Mouse (Mus musculus): Measurements from ENCODE around the gene 1700015F17Rik. TPM values are rescaled to one million over a fixed set of nuclear protein-coding genes. Genes with fewer than 3 reads are reported as not detected.

The 1700015F17Rik gene
- polyA plus RNA-seq, 1 experiment from 2014 or later, result not detected

DNA sequence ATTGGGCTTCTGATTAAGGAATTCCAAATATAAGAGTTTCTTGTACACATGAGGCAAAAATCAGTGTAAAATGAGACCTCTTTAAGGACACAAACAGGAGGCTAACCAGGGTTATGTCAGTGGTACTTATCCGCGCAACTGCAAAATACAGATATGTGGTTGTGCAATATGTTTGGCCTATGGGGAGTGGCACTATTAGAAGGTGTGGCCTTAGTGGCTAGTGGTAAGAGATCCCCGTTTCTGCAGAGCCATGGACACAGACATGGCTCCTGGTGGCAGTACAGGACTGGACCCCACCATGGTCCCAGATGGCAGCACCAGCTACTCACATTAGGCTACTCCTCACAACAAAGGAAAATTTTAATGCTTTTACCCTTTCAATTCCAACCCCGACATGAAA, 16.1 kb upstream of the 1700015F17Rik start:
- Histone ChIP-seq H3K36me3 (no peaks in the 10 kb centered on the region), H3K9ac (no peak overlapping the region), H3K27ac (replicated peaks) (no peak overlapping the region), H3K4me3 (no peak overlapping the region), H3K27me3 (0 out of 2 replicates have a peak, but pooled peaks cover 3% of the 10 kb centered on the region), H3K4me1 (replicated peaks) (no peaks in the 10 kb centered on the region; the same call in 1 of the 2 replicates), H3K4me2 (no peak overlapping the region), H3K9me3 (no peaks in the 10 kb centered on the region)
- WGBS, result 89% methylated on average over 4 of the region's 4 CpGs
- peak; percentile 14; the same call in 1 of the 2 replicates for ATAC-seq (ENCODE audit: low FRiP score, low read depth)

DNA sequence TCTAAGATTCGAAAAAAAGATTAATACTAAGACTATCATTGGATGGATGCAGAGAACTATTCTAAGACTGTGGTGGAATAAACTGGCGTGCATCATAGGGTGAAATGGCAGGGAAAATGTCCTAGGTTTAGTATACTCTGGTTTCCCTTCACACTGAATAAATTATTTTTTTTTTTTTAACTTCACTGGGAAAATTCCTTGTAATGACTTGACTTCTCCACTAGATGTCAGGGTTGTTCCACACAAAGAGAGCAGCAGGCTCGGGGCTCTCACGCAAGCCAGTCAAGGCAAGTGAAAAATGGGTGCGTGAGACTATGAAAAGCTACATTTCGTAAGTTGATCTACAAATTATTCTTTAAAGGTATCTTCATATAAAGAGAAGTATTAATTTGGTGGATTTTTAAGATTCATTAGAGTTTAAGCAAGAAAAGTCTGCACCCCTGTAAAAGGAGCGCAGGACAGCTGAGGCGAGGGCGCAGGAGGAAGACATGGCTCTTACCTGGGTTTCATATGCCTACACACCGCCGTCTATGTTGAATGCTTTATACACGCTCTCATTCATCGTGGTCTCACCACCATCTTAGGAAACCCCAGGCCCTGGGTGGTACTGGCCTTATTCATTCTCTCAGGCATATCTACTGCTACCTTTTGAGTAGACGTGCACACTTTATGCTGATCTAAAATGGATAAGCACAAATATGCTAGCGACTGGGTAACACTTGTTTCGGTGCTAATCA, 15.5 kb upstream of the 1700015F17Rik start:
- Histone ChIP-seq H3K9ac (no peak overlapping the region), H3K4me2 (peak overlapping the region; percentile 19; the same call in 1 of the 2 replicates), H3K27ac (replicated peaks) (no peak overlapping the region), H3K27me3 (0 out of 2 replicates have a peak, but pooled peaks cover 3% of the 10 kb centered on the region), H3K4me3 (no peak overlapping the region), H3K4me1 (replicated peaks) (no peaks in the 10 kb centered on the region; the same call in 1 of the 2 replicates), H3K9me3 (no peaks in the 10 kb centered on the region), H3K36me3 (no peaks in the 10 kb centered on the region)
- WGBS, result 43% methylated on average over 16 of the region's 16 CpGs
- peak; percentile 83 for ATAC-seq (ENCODE audit: low FRiP score, low read depth)

DNA sequence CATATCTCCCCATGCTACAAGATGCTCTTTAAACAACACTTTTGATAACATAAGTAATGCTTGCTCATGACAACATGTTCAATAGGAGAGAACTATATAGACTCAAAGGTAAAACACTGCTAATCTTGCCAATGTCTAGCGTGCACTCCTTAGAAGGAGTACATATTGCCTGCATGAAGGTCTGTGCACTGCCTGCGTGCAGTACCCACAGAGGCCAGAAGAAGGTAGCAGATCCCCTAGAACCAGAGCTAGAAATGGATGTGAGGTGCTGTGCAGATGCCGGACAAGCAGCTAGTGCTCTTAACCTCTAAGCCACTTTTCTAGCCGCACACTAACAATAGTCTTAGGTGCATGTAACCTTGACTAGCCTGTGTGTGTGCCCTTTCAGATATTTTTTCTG, 13.2 kb upstream of the 1700015F17Rik start:
- ATAC-seq (ENCODE audit: low FRiP score, low read depth), result no peak
- Histone ChIP-seq H3K9ac (no peak overlapping the region), H3K4me1 (replicated peaks) (no peaks in the 10 kb centered on the region; the same call in 1 of the 2 replicates), H3K4me3 (no peak overlapping the region), H3K27me3 (0 out of 2 replicates have a peak, but pooled peaks cover 3% of the 10 kb centered on the region), H3K36me3 (no peaks in the 10 kb centered on the region), H3K9me3 (no peaks in the 10 kb centered on the region), H3K4me2 (no peak overlapping the region), H3K27ac (replicated peaks) (no peak overlapping the region)
- 97% methylated on average over 4 of the region's 4 CpGs for WGBS

DNA sequence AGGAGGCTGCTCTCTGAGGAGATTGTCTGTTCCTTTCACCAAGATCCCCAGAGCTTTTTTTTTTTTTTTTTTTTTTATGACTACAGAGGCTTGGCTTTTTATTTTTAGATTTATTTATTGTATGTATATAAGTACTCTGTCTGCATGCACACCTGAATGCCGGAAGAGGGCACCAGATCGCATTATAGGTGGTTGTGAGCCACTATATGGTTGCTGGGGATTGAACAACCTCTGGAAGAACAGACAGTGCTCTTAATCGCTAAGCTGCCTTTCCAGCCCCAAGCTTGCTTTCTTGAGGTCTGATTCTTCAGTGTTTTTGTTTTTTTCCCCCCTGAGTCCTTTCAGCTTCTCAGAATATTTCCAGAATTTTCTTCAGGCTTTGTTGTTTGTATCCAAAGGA, 7.1 kb upstream of the 1700015F17Rik start:
- H3K4me3 ChIP-seq, result no peak overlapping the region
- no peaks in the 10 kb centered on the region for H3K4me1 ChIP-seq (replicated peaks)
- H3K36me3 ChIP-seq, result no peaks in the 10 kb centered on the region
- no peaks in the 10 kb centered on the region for H3K27me3 ChIP-seq
- H3K9ac ChIP-seq, result no peak overlapping the region
- no peak overlapping the region for H3K4me2 ChIP-seq
- WGBS, result 28% methylated on average over 3 of the region's 3 CpGs
- ATAC-seq (ENCODE audit: low FRiP score, low read depth), result no peak
- no peak overlapping the region for H3K27ac ChIP-seq (replicated peaks)
- H3K9me3 ChIP-seq, result no peaks in the 10 kb centered on the region

DNA sequence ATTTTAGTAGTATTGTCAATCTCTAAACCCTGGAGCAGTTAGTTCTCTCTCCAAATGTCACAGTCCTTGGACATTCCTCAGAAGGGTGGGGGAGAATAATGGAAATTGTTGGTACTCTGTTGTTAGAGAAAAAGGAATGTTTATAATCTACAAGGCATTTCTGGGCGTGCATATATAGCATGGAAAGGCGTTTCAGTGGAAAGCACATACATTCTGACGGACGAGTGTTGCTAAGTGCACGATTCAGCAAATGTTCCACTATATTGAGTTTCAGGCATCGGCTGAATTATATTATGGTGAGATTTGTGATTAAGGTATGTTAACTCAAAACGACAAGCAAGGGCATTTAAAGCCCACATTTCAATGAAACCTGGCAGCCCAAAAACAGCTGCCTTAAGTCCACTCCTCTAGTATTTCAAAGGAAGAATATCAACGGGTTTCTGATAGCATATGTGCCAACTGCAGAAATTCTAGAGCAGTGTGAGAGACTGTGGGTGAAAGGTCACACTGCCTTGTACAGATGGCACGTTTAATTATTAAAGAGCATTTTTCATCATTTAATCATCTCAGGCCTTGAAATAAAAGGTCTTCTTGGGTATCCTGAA, 4.4 kb upstream of the 1700015F17Rik start:
- Histone ChIP-seq H3K9me3 (no peaks in the 10 kb centered on the region), H3K9ac (no peak overlapping the region), H3K36me3 (no peaks in the 10 kb centered on the region), H3K27ac (replicated peaks) (no peak overlapping the region), H3K4me3 (no peak overlapping the region), H3K4me2 (no peak overlapping the region), H3K4me1 (replicated peaks) (no peaks in the 10 kb centered on the region), H3K27me3 (no peaks in the 10 kb centered on the region)
- no peak for ATAC-seq (ENCODE audit: low FRiP score, low read depth)
- 70% methylated on average over 9 of the region's 9 CpGs for WGBS

DNA sequence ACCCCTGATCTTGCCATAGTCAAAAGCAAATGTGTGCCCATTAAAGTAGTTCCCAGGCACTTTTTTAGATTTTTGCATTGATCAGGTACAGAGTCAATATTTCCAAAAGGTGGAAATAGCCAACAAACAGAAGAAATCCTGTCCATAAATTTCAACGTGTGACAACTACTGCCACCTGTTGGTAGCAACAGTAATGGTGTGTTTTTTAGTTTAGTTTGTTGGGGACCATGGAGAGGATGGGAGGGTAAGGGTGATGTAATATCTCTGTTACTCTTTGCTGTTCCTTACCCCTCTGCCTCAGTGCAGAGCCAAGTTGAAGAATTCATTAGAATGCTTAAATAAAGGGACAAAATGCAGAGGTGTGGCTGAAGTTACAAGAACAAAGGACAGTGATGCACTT, 2.7 kb upstream of the 1700015F17Rik start:
- H3K4me3 ChIP-seq, result no peak overlapping the region
- H3K4me2 ChIP-seq, result no peak overlapping the region
- no peaks in the 10 kb centered on the region for H3K4me1 ChIP-seq (replicated peaks)
- no peaks in the 10 kb centered on the region for H3K36me3 ChIP-seq
- H3K9ac ChIP-seq, result no peak overlapping the region
- 8% methylated on average over 1 of the region's 1 CpGs for WGBS
- no peaks in the 10 kb centered on the region for H3K27me3 ChIP-seq
- peak; percentile 54; the same call in 1 of the 2 replicates for ATAC-seq (ENCODE audit: low FRiP score, low read depth)
- H3K27ac ChIP-seq (replicated peaks), result no peak overlapping the region
- no peaks in the 10 kb centered on the region for H3K9me3 ChIP-seq

DNA sequence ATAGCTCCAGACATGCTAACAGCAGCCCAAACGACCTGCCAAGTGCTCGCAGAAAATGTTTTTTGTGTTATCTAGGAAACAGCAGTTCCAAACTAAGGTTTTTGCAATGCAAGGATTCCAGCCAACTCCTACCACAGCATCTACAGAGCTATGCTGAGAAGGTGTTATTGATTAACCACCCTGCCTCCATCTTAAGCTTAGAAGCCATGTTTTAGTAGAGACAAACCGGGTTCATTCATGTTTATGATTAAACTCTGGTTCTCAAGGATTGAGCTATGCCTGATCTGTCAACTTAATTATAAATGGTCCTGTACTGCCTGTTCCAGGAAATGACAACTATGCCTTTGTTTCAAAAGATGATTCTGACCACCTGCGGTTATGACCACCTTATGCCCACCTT, 2.8 kb downstream of the 1700015F17Rik start:
- 93% methylated on average over 4 of the region's 4 CpGs for WGBS
- H3K9ac ChIP-seq, result no peak overlapping the region
- H3K4me1 ChIP-seq (replicated peaks), result no peaks in the 10 kb centered on the region
- no peaks in the 10 kb centered on the region for H3K27me3 ChIP-seq
- H3K4me3 ChIP-seq, result no peak overlapping the region
- no peak overlapping the region for H3K4me2 ChIP-seq
- ATAC-seq (ENCODE audit: low FRiP score, low read depth), result no peak
- no peaks in the 10 kb centered on the region for H3K9me3 ChIP-seq
- no peaks in the 10 kb centered on the region for H3K36me3 ChIP-seq
- no peak overlapping the region for H3K27ac ChIP-seq (replicated peaks)

DNA sequence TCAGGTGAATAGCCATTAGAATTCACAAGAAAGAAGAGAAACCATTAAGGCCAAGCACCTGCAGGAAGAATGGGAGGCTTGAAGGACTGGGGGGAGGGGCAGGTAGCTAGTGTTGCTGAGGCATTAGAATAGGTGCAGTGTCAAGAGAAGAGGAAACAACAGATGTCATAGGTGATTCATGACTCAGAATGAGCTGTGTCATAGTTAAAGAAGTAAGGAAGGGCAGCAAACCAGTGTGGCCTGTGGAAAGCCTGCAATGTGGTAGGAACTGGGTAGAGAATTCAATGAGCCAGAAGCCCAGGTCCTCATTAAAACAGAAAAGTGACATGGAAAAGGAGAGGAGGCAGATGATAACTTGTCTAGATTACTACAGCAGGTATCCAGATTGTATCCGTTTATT, 13.7 kb downstream of the 1700015F17Rik start:
- Histone ChIP-seq H3K36me3 (no peaks in the 10 kb centered on the region), H3K9me3 (no peaks in the 10 kb centered on the region), H3K27ac (replicated peaks) (no peak overlapping the region), H3K4me3 (no peak overlapping the region), H3K9ac (no peak overlapping the region), H3K4me1 (replicated peaks) (no peaks in the 10 kb centered on the region), H3K4me2 (no peak overlapping the region), H3K27me3 (no peaks in the 10 kb centered on the region)
- ATAC-seq (ENCODE audit: low FRiP score, low read depth), result no peak
- WGBS, result 76% methylated on average over 1 of the region's 1 CpGs

DNA sequence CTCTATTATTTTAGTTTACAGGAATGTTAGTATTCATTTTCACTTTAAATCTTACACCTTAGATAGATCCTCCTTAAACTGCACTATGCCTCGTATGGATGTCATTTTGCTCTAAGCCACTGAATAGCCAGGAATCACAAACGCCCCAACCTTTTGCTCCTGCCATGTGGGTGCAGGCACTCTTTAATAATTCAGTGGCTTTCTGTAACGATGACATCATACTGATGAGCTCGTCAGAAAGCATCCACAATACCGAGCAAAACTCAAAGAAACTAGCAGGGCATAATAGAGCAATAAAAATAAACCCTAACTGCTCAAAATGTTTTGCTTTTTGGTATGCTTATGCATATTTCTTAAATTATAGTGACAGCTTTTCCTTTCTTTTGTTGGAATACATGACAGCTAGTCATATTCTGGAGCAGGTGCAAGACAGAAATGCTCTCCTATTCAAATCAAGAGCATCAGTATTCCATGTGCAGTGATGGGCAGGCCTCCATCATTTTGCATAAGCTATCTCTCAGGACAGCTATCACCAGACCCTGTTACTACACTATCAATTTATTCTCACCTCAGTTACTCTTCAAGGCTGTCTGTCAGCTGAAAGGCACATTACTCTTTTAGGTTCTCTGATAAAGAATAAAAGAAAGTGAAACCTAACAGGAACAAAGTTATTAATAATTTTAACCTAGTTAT, 47.1 kb downstream of the 1700015F17Rik start:
- ATAC-seq (ENCODE audit: low FRiP score, low read depth), result peak; percentile 69; the same call in 1 of the 2 replicates
- Histone ChIP-seq H3K27ac (replicated peaks) (no peak overlapping the region), H3K4me1 (replicated peaks) (no peaks in the 10 kb centered on the region), H3K27me3 (no peaks in the 10 kb centered on the region), H3K4me2 (no peak overlapping the region), H3K9me3 (no peaks in the 10 kb centered on the region), H3K9ac (no peak overlapping the region), H3K4me3 (no peak overlapping the region), H3K36me3 (no peaks in the 10 kb centered on the region)
- WGBS, result 35% methylated on average over 5 of the region's 5 CpGs

DNA sequence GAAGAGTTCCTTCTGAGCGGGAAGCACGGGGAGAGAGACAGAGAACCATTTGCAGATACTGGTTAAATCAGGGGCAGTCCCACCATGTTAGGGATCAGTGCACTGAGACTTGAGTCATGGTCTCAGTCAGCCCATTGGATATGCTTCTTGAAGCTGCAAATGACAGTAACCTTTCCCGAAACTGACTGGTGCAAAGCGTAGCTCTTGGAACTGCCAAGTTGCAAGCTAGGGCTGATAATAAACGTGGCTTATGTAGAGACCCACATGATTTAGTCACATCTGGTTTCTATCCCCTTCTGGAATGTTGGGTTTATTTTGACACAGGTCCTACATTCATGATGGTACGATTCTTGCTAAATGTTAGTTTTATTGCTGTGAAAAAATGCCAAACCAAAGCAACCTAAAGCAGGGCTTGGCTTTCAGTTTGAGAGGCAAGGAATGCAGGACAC, 55.2 kb downstream of the 1700015F17Rik start:
- H3K4me2 ChIP-seq, result no peak overlapping the region
- no peak overlapping the region for H3K9ac ChIP-seq
- H3K36me3 ChIP-seq, result no peaks in the 10 kb centered on the region
- no peaks in the 10 kb centered on the region for H3K9me3 ChIP-seq
- no peak for ATAC-seq (ENCODE audit: low FRiP score, low read depth)
- no peak overlapping the region for H3K4me3 ChIP-seq
- H3K4me1 ChIP-seq (replicated peaks), result no peaks in the 10 kb centered on the region
- H3K27ac ChIP-seq (replicated peaks), result no peak overlapping the region
- WGBS, result 86% methylated on average over 6 of the region's 6 CpGs
- H3K27me3 ChIP-seq, result no peaks in the 10 kb centered on the region

DNA sequence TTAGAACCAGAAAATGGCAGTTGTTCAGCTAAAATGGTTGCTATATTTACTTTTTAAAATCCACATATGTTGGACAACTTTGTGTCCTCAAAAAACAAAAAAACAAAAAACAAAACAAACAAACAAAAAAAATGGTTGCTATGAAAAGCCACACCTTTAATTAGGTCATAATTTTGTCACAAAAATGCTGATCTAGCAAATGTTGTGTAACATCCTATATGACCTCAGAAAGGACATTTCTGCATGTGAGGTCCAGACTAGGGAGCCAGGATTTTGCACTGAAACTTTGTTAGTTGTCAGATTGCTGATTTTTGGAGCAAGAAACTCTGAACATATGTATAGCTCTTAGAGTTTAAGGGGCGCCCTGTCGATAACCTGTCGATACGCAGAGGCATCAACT, 55.9 kb downstream of the 1700015F17Rik start:
- Histone ChIP-seq H3K4me1 (replicated peaks) (no peaks in the 10 kb centered on the region), H3K4me3 (no peak overlapping the region), H3K9me3 (no peaks in the 10 kb centered on the region), H3K27me3 (no peaks in the 10 kb centered on the region), H3K4me2 (no peak overlapping the region), H3K9ac (no peak overlapping the region), H3K36me3 (no peaks in the 10 kb centered on the region), H3K27ac (replicated peaks) (no peak overlapping the region)
- no peak for ATAC-seq (ENCODE audit: low FRiP score, low read depth)
- WGBS, result 97% methylated on average over 4 of the region's 4 CpGs

DNA sequence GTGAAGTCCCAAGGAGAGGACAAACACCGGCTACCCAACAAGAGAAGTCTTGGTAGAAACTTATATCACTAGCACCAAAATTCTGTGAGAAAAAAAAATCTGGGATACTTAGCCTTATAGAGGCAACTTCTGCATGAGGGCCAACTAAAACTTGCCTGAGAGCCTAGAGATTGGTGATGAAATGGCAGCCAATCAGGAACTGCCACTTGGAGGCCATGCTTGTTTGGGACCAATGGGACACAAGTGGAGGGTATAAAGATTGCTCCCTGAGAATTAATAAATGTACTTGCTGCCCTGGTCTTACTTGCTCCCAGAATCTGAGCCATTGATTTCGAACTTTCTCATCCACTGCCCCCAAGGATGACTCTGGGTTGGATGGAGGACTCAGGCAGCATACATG, 57.5 kb downstream of the 1700015F17Rik start:
- ATAC-seq (ENCODE audit: low FRiP score, low read depth), result no peak
- WGBS, result 96% methylated on average over 2 of the region's 2 CpGs
- Histone ChIP-seq H3K36me3 (no peaks in the 10 kb centered on the region), H3K9ac (no peak overlapping the region), H3K27me3 (no peaks in the 10 kb centered on the region), H3K27ac (replicated peaks) (no peak overlapping the region), H3K4me3 (no peak overlapping the region), H3K4me1 (replicated peaks) (no peaks in the 10 kb centered on the region), H3K9me3 (no peaks in the 10 kb centered on the region), H3K4me2 (no peak overlapping the region)

All from hindbrain, embryonic 15.5 days (tissue).